Mouse (Mus musculus): ENCODE measurements around the gene Papss1. TPM values are rescaled to one million over a fixed set of nuclear protein-coding genes. Genes with fewer than 3 reads are reported as not detected.

Gene Papss1
- total RNA-seq, 2 experiments from 2014 or later = 4.7 to 5.0 TPM

GRCm38 (mm10) chr3:131628931-131629330 lies 64.4 kb downstream of the Papss1 start:
- intact Hi-C loops (cut with DNase I) = no loop called here
- DNase-seq = no peak

DNA sequence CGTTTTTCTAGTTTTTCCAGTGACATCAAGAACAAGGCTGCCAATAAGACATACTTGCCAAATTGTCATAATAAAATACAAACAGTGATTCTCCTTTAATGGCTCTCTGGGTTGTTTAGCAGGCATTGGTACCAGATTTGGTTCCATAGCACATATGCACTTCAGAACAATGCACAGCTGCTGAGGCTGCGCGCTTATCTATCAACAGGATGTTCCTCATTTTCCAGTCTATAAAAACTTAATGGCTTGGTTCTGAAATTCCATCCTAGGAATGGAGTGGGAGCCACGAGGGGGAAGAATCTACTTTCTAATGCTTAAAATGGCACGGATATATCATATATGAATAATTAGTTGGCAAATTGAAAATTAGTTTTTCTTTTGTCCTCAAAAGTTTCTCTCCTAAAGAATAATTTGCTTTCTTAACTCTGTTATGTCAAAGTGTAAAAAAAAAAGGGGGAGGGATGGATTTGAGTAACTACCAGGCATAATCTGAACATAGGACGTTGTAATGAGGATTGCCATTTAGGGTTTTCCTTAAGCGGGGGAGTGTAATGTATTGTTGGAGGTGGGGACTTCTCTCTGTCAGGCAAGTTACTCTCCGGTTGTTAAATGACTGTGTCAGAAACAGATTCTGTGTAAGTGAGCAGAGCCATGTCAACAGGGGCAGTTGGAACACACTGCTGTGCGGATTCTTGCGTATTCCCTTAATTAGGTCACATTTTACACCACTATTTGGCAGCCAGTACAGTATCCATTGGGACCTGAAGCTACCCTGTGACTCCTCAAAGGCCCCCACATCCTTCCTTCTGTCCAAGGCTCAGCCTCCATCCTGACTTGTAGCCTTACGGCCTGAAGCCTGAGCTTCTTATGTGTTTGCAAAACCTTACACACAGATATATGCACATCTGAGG lies 66.1 kb downstream of the Papss1 start:
- intact Hi-C loops (cut with DNase I) = no loop called here
- no peak for DNase-seq

GRCm38 (mm10) chr3:131631318-131631870 lies 66.8 kb downstream of the Papss1 start:
- peak; percentile 44 to 66 for DNase-seq
- intact Hi-C loops (cut with DNase I) = no loop called here

- DNase-seq = no peak
- intact Hi-C loops (cut with DNase I) = no loop called here
Observed at GRCm38 (mm10) chr3:131634091-131634490, 69.5 kb downstream of the Papss1 start.

GRCm38 (mm10) chr3:131636126-131636525 lies 71.6 kb downstream of the Papss1 start:
- intact Hi-C loops (cut with DNase I) = no loop called here
- DNase-seq = no peak

DNA sequence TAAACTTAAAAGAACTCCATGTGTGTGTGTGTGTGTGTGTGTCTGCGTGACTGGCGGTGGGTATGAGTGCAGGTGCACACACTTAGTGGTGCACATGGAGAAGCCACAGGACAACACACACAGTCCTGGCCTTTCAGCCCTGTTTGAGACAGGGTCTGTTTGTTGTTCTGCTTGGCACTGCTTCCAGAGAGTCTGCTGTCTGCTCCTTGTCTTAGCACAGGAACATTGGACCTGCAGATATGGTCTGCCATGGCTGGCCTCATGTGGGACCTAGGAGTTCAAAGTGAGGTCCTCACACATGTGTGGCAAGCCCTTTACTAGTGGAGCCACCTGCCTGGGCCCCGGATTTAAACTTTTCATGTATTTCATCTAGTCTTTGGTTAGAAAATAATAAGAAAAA lies 72.4 kb downstream of the Papss1 start:
- intact Hi-C loops (cut with DNase I) = no loop called here
- no peak for DNase-seq

DNA sequence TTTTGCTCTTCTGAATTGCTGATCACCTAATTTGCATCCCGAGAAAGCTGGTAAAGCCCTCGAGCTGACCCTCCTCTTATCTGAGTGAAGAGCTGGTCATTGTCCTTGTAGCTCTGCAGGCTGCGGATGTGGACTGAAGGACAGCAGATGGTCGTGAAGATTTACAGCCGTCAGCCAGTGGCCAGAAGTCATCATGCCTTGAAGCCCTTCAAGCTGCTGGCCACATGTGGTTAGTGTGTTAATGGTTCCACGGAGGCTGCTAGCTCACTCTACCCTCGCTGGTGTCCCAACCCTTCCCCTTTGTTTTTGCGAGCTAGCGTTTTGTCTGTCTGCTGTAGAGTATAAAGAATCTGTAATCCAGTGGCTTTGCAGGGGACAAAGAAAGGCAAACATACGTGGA lies 73.1 kb downstream of the Papss1 start:
- no peak for DNase-seq
- intact Hi-C loops (cut with DNase I) = no loop called here

DNA sequence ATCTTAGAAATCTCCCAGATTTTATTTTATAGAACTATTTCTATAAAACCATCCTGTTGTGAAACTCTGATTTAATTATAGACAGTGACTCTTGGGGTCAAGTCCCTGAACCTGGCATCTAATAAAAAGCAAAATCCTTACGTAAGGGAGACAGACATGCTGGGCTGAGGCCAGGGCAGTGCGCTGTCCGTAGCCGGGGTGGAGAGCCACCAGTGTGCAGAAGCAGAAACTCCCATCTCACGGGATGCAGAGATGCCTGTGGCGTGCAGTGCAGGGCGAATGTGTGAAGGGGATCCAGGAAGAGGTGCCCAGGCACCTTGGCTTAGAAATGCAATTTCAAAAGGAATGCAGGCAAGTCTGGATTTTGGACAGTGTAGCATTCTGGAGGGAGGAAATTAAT lies 73.6 kb downstream of the Papss1 start:
- intact Hi-C loops (cut with DNase I) = no loop called here
- DNase-seq = peak; percentile 36 to 42

GRCm38 (mm10) chr3:131642681-131643292 lies 78.2 kb downstream of the Papss1 start:
- intact Hi-C loops (cut with DNase I) = no loop called here
- no peak for DNase-seq

- DNase-seq = no peak
- intact Hi-C loops (cut with DNase I) = no loop called here
Observed at GRCm38 (mm10) chr3:131645203-131645602, 80.6 kb downstream of the Papss1 start.

DNA sequence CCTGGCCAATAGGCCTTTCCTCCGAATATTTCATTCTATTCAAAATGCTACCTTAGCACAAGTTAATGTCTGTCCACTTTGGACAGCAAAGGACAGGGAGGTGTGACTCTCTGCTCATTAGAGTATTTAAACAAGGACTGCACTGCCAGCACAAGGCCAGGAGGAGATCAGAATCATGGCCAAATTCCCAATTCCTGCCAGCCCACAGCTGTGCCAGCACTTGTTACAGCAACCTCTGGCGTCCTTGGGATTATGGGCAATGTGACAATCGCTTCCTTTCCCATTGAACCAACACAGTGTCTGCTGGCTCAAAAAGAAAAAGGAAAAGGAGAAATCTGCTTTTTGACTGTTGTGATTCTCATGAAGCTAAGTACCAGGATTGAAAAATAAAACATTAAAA lies 89.8 kb downstream of the Papss1 start:
- intact Hi-C loops (cut with DNase I) = no loop called here
- no peak for DNase-seq

- intact Hi-C loops (cut with DNase I) = no loop called here
- no peak for DNase-seq
Observed at GRCm38 (mm10) chr3:131656032-131656431, 91.5 kb downstream of the Papss1 start.

GRCm38 (mm10) chr3:131660126-131660525 lies 95.6 kb downstream of the Papss1 start:
- DNase-seq = no peak
- intact Hi-C loops (cut with DNase I) = no loop called here

- intact Hi-C loops (cut with DNase I) = no loop called here
- no peak for DNase-seq
Observed at GRCm38 (mm10) chr3:131660629-131661028, 96.1 kb downstream of the Papss1 start.

- no peak for DNase-seq
- intact Hi-C loops (cut with DNase I) = no loop called here
Observed at GRCm38 (mm10) chr3:131662589-131663148, 98.1 kb downstream of the Papss1 start.

- DNase-seq = no peak
- intact Hi-C loops (cut with DNase I) = no loop called here
Observed at GRCm38 (mm10) chr3:131669910-131670309, 105.3 kb downstream of the Papss1 start.

- DNase-seq = no peak
- intact Hi-C loops (cut with DNase I) = no loop called here
Observed at GRCm38 (mm10) chr3:131686106-131686505, 121.5 kb downstream of the Papss1 start.

DNA sequence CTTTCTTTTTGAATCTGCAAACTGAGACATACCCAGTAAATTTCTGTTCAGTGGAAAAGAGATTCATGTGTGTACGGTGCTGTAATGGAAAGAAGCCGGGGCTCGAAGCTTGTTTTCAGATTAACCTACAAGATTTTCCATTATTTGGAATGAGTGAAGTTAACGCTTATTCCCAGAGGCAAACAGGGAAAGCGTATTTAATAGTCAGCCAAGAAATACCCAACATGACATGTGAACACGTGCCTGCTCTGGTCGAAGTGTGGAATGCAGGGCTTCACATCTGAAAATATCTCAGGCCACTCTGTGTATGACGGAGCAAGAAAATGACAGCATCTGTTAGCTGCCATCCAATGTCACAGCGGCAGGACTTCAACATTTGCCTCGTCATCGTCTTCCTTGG lies 125.4 kb downstream of the Papss1 start:
- DNase-seq = no peak
- intact Hi-C loops (cut with DNase I) = no loop called here

DNA sequence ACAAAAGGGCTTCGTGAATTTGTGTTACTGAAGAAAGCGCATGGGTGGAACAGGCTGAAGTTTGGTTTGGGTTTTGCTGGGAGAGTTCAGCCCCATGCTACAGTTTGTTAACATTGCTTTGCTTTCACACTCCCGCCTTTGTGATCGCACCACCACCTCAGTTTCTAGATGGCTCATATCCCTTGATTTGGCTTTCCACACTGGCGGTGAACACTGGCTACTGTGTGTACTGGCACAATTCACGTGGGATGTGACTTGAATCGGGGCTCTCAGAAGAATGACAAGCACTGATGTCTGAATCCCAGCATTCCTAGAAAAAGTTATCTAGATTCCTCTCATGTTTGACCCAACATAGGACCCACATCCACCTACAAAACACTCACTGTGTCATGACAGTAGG lies 126.0 kb downstream of the Papss1 start:
- intact Hi-C loops (cut with DNase I) = no loop called here

GRCm38 (mm10) chr3:131691202-131691601 lies 126.6 kb downstream of the Papss1 start:
- intact Hi-C loops (cut with DNase I) = no loop called here
- DNase-seq = no peak

More for the DNA sequence above, 126.0 kb downstream of the Papss1 start:
- DNase-seq = no peak
